8 mouse cellular contexts compared by ENCODE assay signal in genomic region chr12:54861991-54862605, GRCm38 (mm10). TPM values are rescaled to one million over a fixed set of nuclear protein-coding genes. Genes with fewer than 3 reads are reported as not detected.
DNase-seq lines count a peak whose midpoint lies in the region; ATAC-seq and TF ChIP-seq lines count a peak whose summit lies in the region.

No protein-coding gene starts in this region.

- peak; percentile 93 for DNase-seq in heart, adult 11 months
- DNase-seq in heart, postnatal 25 days (ENCODE audit: low spot score), result no peak
- peak; percentile 19 to 67 for DNase-seq in heart, postnatal 14 days
- peak; percentile 12 for DNase-seq in layer of hippocampus, adult 9-11 months
- DNase-seq in lung, postnatal 14 days, result peak; percentile 59
- DNase-seq in retina, postnatal 7 days (ENCODE audit: low read depth, low spot score), result peak; percentile 16

- peak; percentile 67 for ATAC-seq in erythroid progenitor cell, adult 5-6 weeks (replicated peaks; ENCODE audit: low FRiP score, poor library complexity, severe bottlenecking)

- H3K4me3 ChIP-seq in bone marrow, adult 2 months (replicated peaks; ENCODE audit: control insufficient read depth, low read depth, low read length), result peak overlapping the region; percentile 93

- peak overlapping the region; percentile 93 for H3K27ac ChIP-seq in bone marrow, adult 2 months (ENCODE audit: control insufficient read depth, insufficient read depth, low read depth, low read length, poor library complexity)

- H3K4me1 ChIP-seq in bone marrow, adult 2 months (ENCODE audit: control insufficient read depth, insufficient read depth, low read length), result no peaks in the 10 kb centered on the region; the same call in 1 of the 2 replicates

- TF ChIP-seq CTCF in bone marrow, adult 2 months (IDR thresholded peaks at IDR 0.05; ENCODE audit: control insufficient read depth, insufficient read depth, low read length), result no peak

- TF ChIP-seq POLR2A in bone marrow, adult 2 months (IDR thresholded peaks at IDR 0.05; ENCODE audit: borderline replicate concordance, control insufficient read depth, low read depth, low read length), result no peak

- intact Hi-C loops in heart, postnatal 25 days (cut with DNase I), result loop anchor here (2.0 to 10.0 kb wide), 2 partner anchors 17 to 123 kb away; partner anchors contain the start of gene Gm20403
- intact Hi-C loops in heart, postnatal 14 days (cut with DNase I), result no loop called here

- WGBS in bone marrow, adult 2 months, result under 1% methylated on average over 36 of the region's 36 CpGs

RNA-seq across cellular contexts. Expression of gene Cfl2, which starts 0.6 kb away (rescaled TPM):
- total RNA-seq in heart, postnatal 25 days (2021), result 100 to 1,000 TPM; 364 to 384 TPM
- 16.2 and 16.6 TPM in 2 replicates for polyA plus RNA-seq in bone marrow, adult 2 months (2011; ENCODE audit: insufficient read depth, insufficient read length, low replicate concordance, missing spikeins)
- total RNA-seq in erythroid progenitor cell, adult 5-6 weeks (2015; ENCODE audit: low replicate concordance), result 21.4 and 23.4 TPM in 2 replicates
- total RNA-seq in erythroid progenitor cell, adult 5-6 weeks (2017; ENCODE audit: low replicate concordance), result 18.8 and 20.2 TPM in 2 replicates
- total RNA-seq in heart, postnatal 14 days (2021), result 100 to 1,000 TPM; 329 to 343 TPM

Comparison
In these comparisons a context has a peak if more than half of its experiments do, and no peak if none do; other contexts are left out.
1. RNA of gene Cfl2, which starts 0.6 kb away (total RNA-seq): 364 to 384 TPM in heart, postnatal 25 days and 329 to 343 TPM in heart, postnatal 14 days; 18.8 to 23.4 TPM in erythroid progenitor cell, adult 5-6 weeks; every median in the first group is over 10 times any median in the second.